Mouse (Mus musculus) embryonic facial prominence, embryonic 15.5 days (tissue): Measurements from ENCODE around the gene Fdx1. TPM values are rescaled to one million over a fixed set of nuclear protein-coding genes. Genes with fewer than 3 reads are reported as not detected.

Experiments
- ATAC-seq: fragments of 200-750 bp; cut with Nextera tagmentation; 2 replicates; pipeline ENCODE4 v1.8.0; 2017; ENCODE audit warnings: low read depth, moderate TSS enrichment; ENCODE audit not compliant: insufficient number of reproducible peaks, low FRiP score, low TSS enrichment
- H3K27ac ChIP-seq: fragments of 300-500 bp; sonication (generic); replicated peaks from 2 replicates; pipeline ENCODE4 v1.5.1; 2015; ENCODE audit warnings: mild to moderate bottlenecking, inconsistent platforms
- H3K27me3 ChIP-seq: fragments of 300-500 bp; sonication (generic); 2 replicates; pipeline ENCODE4 v1.6.1; 2015; ENCODE audit warnings: inconsistent platforms
- H3K36me3 ChIP-seq: fragments of 300-500 bp; sonication (generic); 2 replicates; pipeline ENCODE4 v1.6.1; 2015; ENCODE audit warnings: mild to moderate bottlenecking, inconsistent platforms
- H3K4me1 ChIP-seq: fragments of 300-500 bp; sonication (generic); 2 replicates; pipeline ENCODE4 v1.6.1; 2015; ENCODE audit warnings: inconsistent platforms
- H3K4me2 ChIP-seq: fragments of 300-500 bp; sonication (generic); replicated peaks from 2 replicates; pipeline ENCODE4 v1.6.1; 2015; ENCODE audit warnings: mild to moderate bottlenecking, inconsistent platforms
- H3K4me3 ChIP-seq: fragments of 300-500 bp; sonication (generic); replicated peaks from 2 replicates; pipeline ENCODE4 v1.5.1; 2015; ENCODE audit warnings: mild to moderate bottlenecking, inconsistent platforms
- H3K9ac ChIP-seq: fragments of 300-500 bp; sonication (generic); 2 replicates; pipeline ENCODE4 v1.6.1; 2015; ENCODE audit warnings: inconsistent platforms
- H3K9me3 ChIP-seq: fragments of 300-500 bp; sonication (generic); replicated peaks from 2 replicates; pipeline ENCODE4 v1.6.1; 2016; ENCODE audit warnings: inconsistent platforms
- WGBS: fragments of 180-500 bp; shearing (Covaris S2); methylation state at CpG from one replicate; pipeline ENCODE4 v1.1.7; 2015; 5-methylcytosine and 5-hydroxymethylcytosine counted together
- polyA plus RNA-seq: library from polyadenylated mRNA; unstranded; fragments of >200 nt; fragmentation: Nextera tagmentation; extraction: Ambion mirVana; gene quantifications from 2 replicates; pipeline ENCODE4 v1.2.1, GENCODE M21; 2015

Gene Fdx1
- 68.9 and 69.8 TPM in 2 replicates for polyA plus RNA-seq

DNA sequence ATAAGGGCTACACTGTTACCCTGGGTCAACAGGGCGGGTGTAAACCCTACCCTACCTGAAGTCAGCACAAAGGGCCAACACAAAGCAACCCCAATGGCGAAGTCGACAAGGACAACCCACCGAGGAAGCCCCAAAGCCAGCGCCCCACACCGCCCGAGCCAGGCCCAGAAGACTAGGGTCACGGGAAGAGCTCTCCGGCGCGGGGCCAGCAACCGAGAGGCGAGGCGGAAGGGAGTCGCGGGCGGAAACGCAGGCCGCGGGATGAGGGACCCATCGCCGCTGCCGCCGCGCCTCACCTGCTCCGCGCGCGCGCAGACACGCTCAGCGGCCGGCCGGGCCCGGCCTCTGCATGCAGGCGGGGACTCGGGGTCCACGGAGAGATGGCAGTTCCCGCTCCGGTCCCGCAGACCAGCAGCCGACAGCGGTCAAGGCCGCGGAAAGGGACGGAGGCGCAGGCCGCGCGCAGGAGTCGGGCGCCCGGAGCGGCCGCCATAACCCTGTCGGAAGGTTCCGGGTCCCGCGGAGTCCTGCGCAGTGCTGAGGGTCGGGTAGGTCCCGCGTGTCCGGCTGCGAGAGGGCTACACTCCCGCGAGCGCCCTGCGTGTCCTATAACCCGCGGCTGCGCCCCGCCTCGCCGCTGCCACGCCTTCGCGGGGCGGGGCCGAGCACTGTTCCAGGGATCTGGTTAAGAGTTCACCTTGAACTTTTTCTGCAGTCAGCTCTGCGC lies at the start of gene Fdx1:
Gene Fdx1, minus strand, starts transcription at position 582 of the 727 bp plus-strand sequence.
- peak; percentile 92 for ATAC-seq
- no peaks in the 10 kb centered on the region for H3K27me3 ChIP-seq
- H3K4me1 ChIP-seq: peaks cover 19% of the 10 kb centered on the region
- H3K4me2 ChIP-seq: peak within 1 kb of the TSS; percentile 68
- no peaks in the 10 kb centered on the region for H3K36me3 ChIP-seq
- under 1% methylated on average over 81 of the region's 81 CpGs for WGBS
- H3K4me3 ChIP-seq: peak within 1 kb of the TSS; percentile 88
- H3K9me3 ChIP-seq: no peaks in the 10 kb centered on the region
- peak within 1 kb of the TSS; percentile 73 for H3K27ac ChIP-seq
- peak within 1 kb of the TSS; percentile 69 for H3K9ac ChIP-seq

DNA sequence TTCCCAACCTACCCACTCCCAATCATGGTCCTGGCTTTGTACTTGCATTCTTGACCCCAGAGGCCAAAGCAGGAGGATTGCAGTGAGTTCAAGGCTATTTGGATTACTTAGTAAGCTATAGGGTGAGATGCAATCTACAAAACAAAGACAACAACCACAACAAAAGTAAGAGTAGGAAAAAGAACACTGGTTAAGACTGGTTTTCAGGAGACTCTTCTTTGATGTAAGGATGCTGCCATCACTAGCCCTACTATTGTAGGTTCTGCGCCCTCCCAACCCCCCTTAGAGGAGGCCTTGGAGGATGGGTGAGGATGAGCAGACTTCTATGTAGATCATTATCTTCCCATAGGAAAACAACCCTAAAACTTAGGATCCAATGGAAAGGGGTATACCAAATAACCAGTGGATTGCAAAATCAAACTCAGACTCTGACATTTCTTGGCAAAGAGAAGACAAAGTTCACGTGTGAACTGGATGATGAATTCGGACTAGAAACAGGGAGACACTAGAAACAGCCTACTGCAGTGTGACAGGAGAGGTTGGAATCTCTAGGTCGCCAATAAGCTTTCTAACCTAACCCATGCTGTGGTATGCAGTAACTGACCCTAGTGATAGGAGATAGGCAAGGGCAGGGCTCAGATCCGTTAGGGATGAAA lies 49.6 kb upstream of the Fdx1 start:
- Histone ChIP-seq H3K27ac (no peak overlapping the region), H3K9ac (no peak overlapping the region), H3K4me3 (no peak overlapping the region), H3K27me3 (no peaks in the 10 kb centered on the region), H3K4me1 (no peaks in the 10 kb centered on the region), H3K9me3 (no peaks in the 10 kb centered on the region), H3K36me3 (no peaks in the 10 kb centered on the region), H3K4me2 (no peak overlapping the region)
- WGBS: 77% methylated on average over 5 of the region's 5 CpGs
- no peak for ATAC-seq

DNA sequence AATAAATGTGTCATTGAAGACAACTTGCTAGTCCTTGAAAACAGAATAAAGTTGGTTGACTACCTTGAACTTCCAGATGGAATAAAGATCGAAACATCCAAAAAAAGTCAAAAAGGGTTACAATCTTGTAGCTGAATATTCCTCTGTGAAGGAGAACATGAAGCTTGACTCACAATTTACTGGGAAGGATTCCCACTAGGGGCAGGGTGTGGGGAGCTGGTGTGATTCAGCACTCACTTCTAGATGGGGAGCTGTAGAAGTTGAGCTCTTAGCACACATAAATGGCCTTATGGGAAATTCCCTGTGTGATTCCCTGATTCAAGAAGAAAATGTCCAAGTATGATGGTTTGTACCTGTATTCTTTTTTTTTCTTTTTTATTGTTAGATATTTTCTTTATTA lies 49.0 kb upstream of the Fdx1 start:
- H3K9ac ChIP-seq: no peak overlapping the region
- H3K27me3 ChIP-seq: no peaks in the 10 kb centered on the region
- H3K4me1 ChIP-seq: no peaks in the 10 kb centered on the region
- H3K4me2 ChIP-seq: no peak overlapping the region
- H3K27ac ChIP-seq: no peak overlapping the region
- no peak for ATAC-seq
- no peaks in the 10 kb centered on the region for H3K9me3 ChIP-seq
- H3K4me3 ChIP-seq: no peak overlapping the region
- no peaks in the 10 kb centered on the region for H3K36me3 ChIP-seq
- 98% methylated on average over 1 of the region's 1 CpGs for WGBS

DNA sequence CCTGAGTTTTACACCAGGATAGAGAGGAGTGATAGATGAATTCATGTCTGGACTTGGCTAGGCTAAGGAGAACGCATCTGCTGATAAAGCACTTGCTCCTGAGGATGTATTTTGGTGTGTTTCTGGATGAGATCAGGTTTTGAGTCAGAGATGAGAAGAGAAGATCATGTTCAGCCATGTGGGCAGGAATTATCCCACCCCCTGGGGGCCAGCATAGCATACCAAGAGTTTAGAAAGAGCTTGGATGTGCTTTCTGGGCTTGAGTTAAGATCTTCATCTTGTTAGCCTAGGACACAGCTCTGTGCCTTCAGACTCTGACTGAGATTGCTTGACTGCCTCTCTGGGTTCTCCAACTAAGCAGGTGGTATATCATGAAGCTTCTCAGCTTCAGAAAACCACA lies 45.2 kb upstream of the Fdx1 start:
- Histone ChIP-seq H3K27me3 (no peaks in the 10 kb centered on the region), H3K36me3 (no peaks in the 10 kb centered on the region), H3K9ac (no peak overlapping the region), H3K27ac (no peak overlapping the region), H3K4me1 (no peaks in the 10 kb centered on the region), H3K4me3 (no peak overlapping the region), H3K4me2 (no peak overlapping the region), H3K9me3 (no peaks in the 10 kb centered on the region)
- ATAC-seq: no peak
- 83% methylated on average over 1 of the region's 1 CpGs for WGBS

DNA sequence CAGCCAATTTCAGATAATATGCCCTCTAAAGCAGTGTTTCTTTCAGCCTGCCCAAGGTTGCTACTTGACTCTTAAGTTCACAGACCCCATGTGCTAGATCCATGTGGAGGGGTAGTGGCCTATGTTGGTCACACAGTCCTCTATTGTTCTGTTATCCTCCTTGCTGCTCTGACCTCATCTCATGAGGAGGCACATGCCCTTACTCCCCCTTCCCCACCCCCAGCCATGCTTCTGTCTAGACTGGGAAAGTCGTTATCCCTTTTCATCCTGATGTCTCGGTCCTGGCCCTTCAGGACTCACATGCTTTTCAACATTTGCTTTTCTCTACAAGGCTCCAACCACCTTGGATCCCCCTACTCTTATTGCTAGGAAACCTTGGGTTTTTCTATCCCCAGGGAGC lies 44.0 kb upstream of the Fdx1 start:
- H3K9ac ChIP-seq: no peak overlapping the region
- H3K4me1 ChIP-seq: no peaks in the 10 kb centered on the region
- no peak overlapping the region for H3K4me2 ChIP-seq
- no peaks in the 10 kb centered on the region for H3K27me3 ChIP-seq
- ATAC-seq: no peak
- WGBS: 44% methylated on average over 2 of the region's 2 CpGs
- H3K4me3 ChIP-seq: no peak overlapping the region
- no peaks in the 10 kb centered on the region for H3K9me3 ChIP-seq
- no peak overlapping the region for H3K27ac ChIP-seq
- no peaks in the 10 kb centered on the region for H3K36me3 ChIP-seq

DNA sequence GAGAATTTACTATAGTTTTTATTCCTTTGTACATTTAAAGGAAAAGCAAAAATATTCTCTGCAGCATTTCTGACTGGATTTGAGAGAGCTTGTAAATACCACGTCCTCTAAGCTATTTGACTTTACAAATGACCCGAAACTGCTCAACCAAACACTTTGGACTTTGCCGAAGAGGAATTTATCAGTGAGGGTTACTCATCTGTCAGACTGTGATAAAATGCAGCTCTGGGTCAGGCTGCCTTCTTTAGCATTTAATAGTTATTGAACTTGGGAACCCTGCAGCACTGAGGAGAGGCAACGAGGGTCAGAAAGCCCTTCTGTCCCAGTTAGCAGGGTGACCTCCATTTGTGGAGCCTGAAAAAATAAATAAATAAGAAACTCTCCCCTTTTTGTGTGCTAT lies 40.1 kb upstream of the Fdx1 start:
- no peak overlapping the region for H3K27ac ChIP-seq
- H3K4me3 ChIP-seq: no peak overlapping the region
- H3K9ac ChIP-seq: no peak overlapping the region
- no peaks in the 10 kb centered on the region for H3K9me3 ChIP-seq
- H3K36me3 ChIP-seq: no peaks in the 10 kb centered on the region
- no peaks in the 10 kb centered on the region for H3K4me1 ChIP-seq
- 79% methylated on average over 4 of the region's 4 CpGs for WGBS
- H3K4me2 ChIP-seq: no peak overlapping the region
- H3K27me3 ChIP-seq: no peaks in the 10 kb centered on the region
- no peak for ATAC-seq

DNA sequence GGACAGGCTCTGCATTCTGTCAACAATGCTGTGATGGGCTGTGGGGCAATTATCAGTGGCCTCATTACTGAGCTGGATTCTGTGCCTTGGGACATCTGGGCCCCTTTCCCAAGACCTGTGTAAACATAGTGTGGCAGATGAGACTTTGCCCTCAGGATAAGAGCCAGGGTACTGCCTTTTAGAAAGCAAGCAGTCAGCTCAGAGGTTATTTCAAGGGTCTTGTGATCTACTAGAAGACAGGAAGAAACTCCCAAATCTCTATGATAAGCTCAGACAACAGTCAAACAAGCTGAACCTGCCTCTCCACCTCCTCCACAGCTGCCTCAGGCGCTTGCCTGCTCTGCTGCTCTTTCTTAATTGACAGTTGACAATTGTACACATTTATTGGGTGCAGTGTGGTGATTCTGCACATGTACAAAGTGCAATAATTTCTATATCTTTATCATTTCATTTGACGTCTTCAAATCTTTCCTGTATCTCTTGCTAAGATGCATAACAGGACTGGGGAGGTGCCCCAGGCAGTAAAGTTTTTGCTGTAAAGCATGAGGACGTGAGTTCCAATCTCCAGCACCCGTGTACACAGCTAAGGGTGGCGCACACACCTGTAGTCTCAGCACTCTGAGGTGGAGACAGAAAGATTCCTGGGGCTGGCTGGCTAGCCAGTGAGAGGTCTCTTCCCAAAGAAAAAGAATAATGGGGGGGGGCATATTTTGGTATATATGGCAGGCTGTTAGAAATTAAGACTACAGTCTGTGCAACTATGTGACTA lies 32.2 kb upstream of the Fdx1 start:
- WGBS: 60% methylated on average over 5 of the region's 5 CpGs
- H3K4me1 ChIP-seq: peaks cover 3% of the 10 kb centered on the region
- H3K9me3 ChIP-seq: no peaks in the 10 kb centered on the region
- no peak for ATAC-seq
- H3K27ac ChIP-seq: no peak overlapping the region; the same call in 1 of the 2 replicates
- no peaks in the 10 kb centered on the region for H3K36me3 ChIP-seq
- H3K4me3 ChIP-seq: no peak overlapping the region
- H3K27me3 ChIP-seq: no peaks in the 10 kb centered on the region
- no peak overlapping the region for H3K4me2 ChIP-seq
- H3K9ac ChIP-seq: no peak overlapping the region

DNA sequence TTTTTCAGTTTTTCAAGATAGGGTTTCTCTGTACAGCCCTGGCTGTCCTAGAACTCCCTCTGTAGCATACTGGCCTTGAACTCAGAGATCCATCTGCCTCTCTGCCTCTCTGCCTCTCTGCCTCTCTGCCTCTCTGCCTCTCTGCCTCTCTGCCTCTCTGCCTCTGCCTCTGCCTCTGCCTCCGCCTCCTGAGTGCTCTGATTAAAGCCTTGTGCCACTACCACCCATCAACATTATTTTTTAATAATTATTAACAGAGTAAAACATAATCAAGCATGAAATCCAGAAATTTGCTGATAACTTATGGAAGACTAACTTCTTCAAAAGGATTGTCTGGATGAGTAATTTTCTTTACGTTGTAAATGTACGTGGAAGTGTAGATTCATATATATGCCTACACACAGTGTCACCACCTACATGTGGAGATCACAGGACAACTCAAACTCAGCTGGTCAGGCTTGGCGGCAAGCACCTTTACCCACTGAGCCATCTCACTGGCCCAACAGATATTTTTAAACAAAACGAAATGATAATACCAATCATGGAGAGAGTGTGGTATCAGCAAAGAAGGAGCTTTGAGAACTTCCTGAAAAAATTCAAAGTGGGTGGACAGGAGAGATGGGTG lies 31.4 kb upstream of the Fdx1 start:
- Histone ChIP-seq H3K27ac (no peak overlapping the region; the same call in 1 of the 2 replicates), H3K4me3 (no peak overlapping the region), H3K9ac (no peak overlapping the region), H3K4me2 (no peak overlapping the region), H3K4me1 (peaks cover 3% of the 10 kb centered on the region), H3K27me3 (no peaks in the 10 kb centered on the region), H3K36me3 (no peaks in the 10 kb centered on the region), H3K9me3 (no peaks in the 10 kb centered on the region)
- 77% methylated on average over 5 of the region's 5 CpGs for WGBS
- no peak for ATAC-seq

DNA sequence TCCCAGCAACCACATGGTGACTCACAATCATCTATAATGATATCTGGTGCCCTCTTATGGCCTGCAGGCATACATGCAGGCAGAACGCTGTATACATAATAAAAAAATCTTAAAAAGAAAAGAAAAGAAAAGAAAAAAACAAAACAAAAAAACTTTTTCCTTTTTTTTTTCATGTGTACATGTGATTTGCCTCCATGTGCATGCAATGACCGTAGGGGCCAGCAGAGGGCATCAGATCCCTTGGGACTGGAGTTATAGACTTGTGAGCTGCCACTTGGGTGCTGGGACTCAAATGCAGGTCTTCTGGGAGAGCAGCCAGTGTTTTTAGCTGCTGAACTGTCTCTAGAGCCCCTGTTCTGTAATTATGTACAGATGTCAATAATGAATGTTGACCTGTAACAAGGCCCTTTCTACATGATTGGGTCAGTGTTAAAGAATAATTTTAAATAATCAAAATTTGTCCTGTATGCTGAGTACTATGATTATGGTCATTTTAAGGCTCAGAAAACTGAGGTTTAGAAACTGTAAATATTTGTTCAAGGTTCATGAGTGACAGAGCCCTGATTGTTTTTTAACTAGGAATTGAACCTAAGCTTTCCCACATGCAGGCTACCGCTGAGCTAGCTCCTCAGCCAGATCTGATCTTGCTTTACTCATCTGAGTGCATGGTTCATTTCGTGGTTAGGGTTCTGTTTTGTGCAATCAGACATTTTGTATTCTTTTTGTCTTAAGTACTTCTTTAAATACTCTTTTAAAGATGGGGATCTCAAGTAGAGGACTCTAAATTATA lies 30.3 kb upstream of the Fdx1 start:
- Histone ChIP-seq H3K4me1 (peaks cover 3% of the 10 kb centered on the region), H3K4me3 (no peak overlapping the region), H3K4me2 (no peak overlapping the region), H3K9ac (no peak overlapping the region), H3K9me3 (no peaks in the 10 kb centered on the region), H3K27me3 (no peaks in the 10 kb centered on the region), H3K36me3 (no peaks in the 10 kb centered on the region), H3K27ac (no peak overlapping the region)
- no peak for ATAC-seq
- whole genome bisulfite sequencing: 74% methylated on average over 4 of the region's 4 CpGs

DNA sequence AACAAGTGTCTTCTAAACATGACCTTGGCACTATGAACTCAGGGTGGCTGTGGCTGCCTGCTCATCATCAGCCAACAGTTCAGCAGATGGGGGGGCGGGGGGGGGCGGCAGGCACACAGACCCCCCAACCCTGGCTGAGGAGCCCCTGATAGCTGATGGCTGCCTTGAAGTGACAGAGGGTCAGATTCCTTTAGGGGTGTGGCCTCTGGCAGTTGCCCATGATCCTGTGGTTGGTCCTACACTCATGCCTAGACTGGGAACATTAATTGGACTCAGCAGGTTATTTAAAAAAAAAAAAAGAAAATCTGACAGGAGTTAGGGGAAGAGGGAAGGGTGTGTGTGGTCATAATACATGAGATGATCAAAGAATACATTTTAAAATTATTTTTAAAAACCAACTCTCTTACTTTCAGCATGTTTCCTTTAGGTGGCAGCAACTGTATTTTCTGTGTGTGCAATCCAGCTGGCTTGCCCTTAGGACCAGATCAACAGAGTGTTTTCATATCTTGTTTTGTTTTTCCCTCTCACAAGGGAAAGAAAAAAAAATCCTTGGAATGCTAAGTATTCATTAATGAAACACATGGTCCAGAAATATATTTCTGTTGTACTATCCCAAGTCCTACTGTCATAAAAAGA lies 28.0 kb upstream of the Fdx1 start:
- 28% methylated on average over 2 of the region's 2 CpGs for WGBS
- no peaks in the 10 kb centered on the region for H3K36me3 ChIP-seq
- no peak overlapping the region for H3K4me2 ChIP-seq
- ATAC-seq: no peak
- no peak overlapping the region for H3K27ac ChIP-seq
- H3K9me3 ChIP-seq: no peaks in the 10 kb centered on the region
- no peaks in the 10 kb centered on the region for H3K27me3 ChIP-seq
- no peak overlapping the region for H3K4me3 ChIP-seq
- H3K4me1 ChIP-seq: peaks cover 5% of the 10 kb centered on the region
- H3K9ac ChIP-seq: no peak overlapping the region
